Mouse (Mus musculus) stomach, embryonic 14.5 days (tissue): Measurements from ENCODE around the gene Isl2. TPM values are rescaled to one million over a fixed set of nuclear protein-coding genes. Genes with fewer than 3 reads are reported as not detected.
A peak's percentile ranks its signal among the peaks of the same experiment; 100 is the strongest.

ENCODE experiments used
- ATAC-seq: fragments of 200-750 bp; cut with Nextera tagmentation; 2 replicates; pipeline ENCODE4 v1.8.0; 2017; ENCODE audit warnings: low read depth, moderate TSS enrichment; ENCODE audit not compliant: insufficient number of reproducible peaks, insufficient read depth, low FRiP score
- H3K27ac ChIP-seq: fragments of 300-500 bp; sonication (generic); 2 replicates; pipeline ENCODE4 v1.5.1; 2014; ENCODE audit warnings: mild to moderate bottlenecking, low read length, moderate library complexity, mixed read lengths
- H3K27me3 ChIP-seq: fragments of 300-500 bp; sonication (generic); 2 replicates; pipeline ENCODE4 v1.6.1; 2014; ENCODE audit warnings: low read length, control low read depth, mixed read lengths; ENCODE audit not compliant: control insufficient read depth, insufficient read depth
- H3K36me3 ChIP-seq: fragments of 300-500 bp; sonication (generic); 2 replicates; pipeline ENCODE4 v1.6.1; 2014; ENCODE audit warnings: mild to moderate bottlenecking, control low read depth, low read length, moderate library complexity, mixed read lengths; ENCODE audit not compliant: control insufficient read depth, insufficient read depth
- H3K4me1 ChIP-seq: fragments of 300-500 bp; sonication (generic); 2 replicates; pipeline ENCODE4 v1.6.1; 2014; ENCODE audit warnings: low read length, control low read depth, mixed read lengths; ENCODE audit not compliant: control insufficient read depth, insufficient read depth
- H3K4me2 ChIP-seq: fragments of 300-500 bp; sonication (generic); replicated peaks from 2 replicates; pipeline ENCODE4 v1.6.1; 2014; ENCODE audit warnings: low read depth, low read length, control low read depth
- H3K4me3 ChIP-seq: fragments of 300-500 bp; sonication (generic); 2 replicates; pipeline ENCODE4 v1.5.1; 2014; ENCODE audit warnings: low read depth, low read length, control low read depth
- H3K9ac ChIP-seq: fragments of 300-500 bp; sonication (generic); replicated peaks from 2 replicates; pipeline ENCODE4 v1.6.1; 2014; ENCODE audit warnings: low read depth, mild to moderate bottlenecking, control low read depth, low read length, moderate library complexity, mixed read lengths
- H3K9me3 ChIP-seq: fragments of 300-500 bp; sonication (generic); 2 replicates; pipeline ENCODE4 v1.6.1; 2016; ENCODE audit warnings: low read depth, low read length, control low read depth; ENCODE audit not compliant: control insufficient read depth
- WGBS: fragments of 180-500 bp; shearing (Covaris S2); extraction: QIAGEN DNeasy Blood & Tissue Kit; methylation state at CpG from one replicate; pipeline ENCODE4 v1.1.7; 2014; 5-methylcytosine and 5-hydroxymethylcytosine counted together
- polyA plus RNA-seq: library from polyadenylated mRNA; unstranded; fragments of >200 nt; fragmentation: Nextera tagmentation; extraction: Ambion mirVana; gene quantifications from 2 replicates; pipeline ENCODE4 v1.2.1, GENCODE M21; 2014

Gene Isl2
- polyA plus RNA-seq, 1 experiment from 2014 or later: 7.7 TPM

DNA sequence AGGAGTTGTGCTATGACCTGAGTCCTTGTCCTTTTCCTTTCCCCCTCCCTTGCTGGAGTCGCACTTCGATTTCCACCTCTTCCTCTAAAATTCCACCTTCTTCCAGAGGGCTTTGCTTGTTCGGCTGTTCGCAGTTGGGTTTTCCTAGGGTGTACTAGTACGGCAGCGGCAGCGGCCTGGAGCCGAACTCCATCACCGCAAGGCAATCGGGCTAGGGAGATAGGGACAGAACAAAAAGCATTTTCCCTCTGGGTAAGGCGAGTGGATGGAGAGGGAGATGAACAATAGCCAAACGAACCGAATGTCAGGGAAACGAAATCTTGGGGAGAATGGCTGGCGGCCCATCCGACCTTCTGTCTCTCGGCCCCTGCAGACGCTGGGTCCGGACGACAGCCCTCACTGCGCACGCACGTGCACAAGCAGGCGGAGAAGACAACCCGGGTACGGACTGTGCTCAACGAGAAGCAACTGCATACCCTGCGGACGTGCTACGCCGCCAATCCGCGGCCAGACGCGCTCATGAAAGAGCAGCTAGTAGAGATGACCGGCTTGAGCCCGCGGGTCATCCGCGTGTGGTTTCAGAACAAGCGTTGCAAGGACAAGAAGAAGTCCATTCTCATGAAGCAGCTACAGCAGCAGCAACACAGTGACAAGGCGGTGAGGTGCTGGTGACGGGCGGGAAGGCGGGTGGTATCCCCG lies 5.4 kb downstream of the Isl2 start:
- no peak overlapping the region for H3K27ac ChIP-seq
- no peak for ATAC-seq
- H3K4me3 ChIP-seq: peak overlapping the region; percentile 49
- peak overlapping the region; percentile 55 for H3K9ac ChIP-seq
- H3K4me1 ChIP-seq: peaks cover 20% of the 10 kb centered on the region
- H3K27me3 ChIP-seq: peaks cover 15% of the 10 kb centered on the region; the same call in 1 of the 2 replicates
- H3K9me3 ChIP-seq: no peaks in the 10 kb centered on the region
- no peaks in the 10 kb centered on the region for H3K36me3 ChIP-seq
- H3K4me2 ChIP-seq: peak overlapping the region; percentile 80
- WGBS: 9% methylated on average over 46 of the region's 46 CpGs

- H3K36me3 ChIP-seq: no peaks in the 10 kb centered on the region
- ATAC-seq: no peak
- no peak overlapping the region for H3K27ac ChIP-seq
- H3K4me3 ChIP-seq: peak overlapping the region; percentile 49
- H3K9me3 ChIP-seq: no peaks in the 10 kb centered on the region
- H3K27me3 ChIP-seq: peaks cover 13% of the 10 kb centered on the region; the same call in 1 of the 2 replicates
- H3K4me1 ChIP-seq: peaks cover 21% of the 10 kb centered on the region; the same call in 1 of the 2 replicates
- peak overlapping the region; percentile 80 for H3K4me2 ChIP-seq
- H3K9ac ChIP-seq: no peak overlapping the region
- WGBS: 21% methylated on average over 30 of the region's 30 CpGs
Observed at GRCm38 (mm10) chr9:55544861-55545555, 6.5 kb downstream of the Isl2 start.

DNA sequence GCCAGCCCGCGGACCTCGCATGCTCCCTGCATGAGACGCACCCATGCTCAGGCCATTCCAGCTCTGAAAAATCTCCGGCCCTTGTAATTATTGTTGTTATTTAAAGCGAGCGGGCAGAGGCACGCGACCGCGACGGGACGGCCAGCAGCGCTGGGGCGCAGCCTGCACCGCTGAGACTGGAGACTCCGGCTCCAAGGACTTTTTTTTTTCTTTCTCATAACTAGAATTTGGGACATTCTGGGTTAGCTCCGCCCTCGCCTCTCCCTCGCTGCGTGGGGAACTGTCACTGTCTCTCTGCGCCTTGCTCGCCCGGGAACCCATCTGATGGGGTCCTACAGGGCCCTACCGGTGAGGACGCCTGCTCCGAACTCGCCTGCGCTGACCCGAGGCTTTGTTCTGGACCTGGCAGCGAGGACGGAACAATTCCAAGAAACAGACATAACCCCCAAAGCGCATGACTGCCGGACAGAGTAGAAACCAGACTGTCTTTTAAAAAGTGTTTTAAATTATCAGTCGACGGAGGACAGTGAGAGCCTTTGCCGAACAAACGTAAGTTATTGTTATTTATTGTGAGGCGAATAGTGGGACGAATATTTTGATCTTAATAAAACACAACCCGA lies 7.2 kb downstream of the Isl2 start:
- Histone ChIP-seq H3K36me3 (no peaks in the 10 kb centered on the region), H3K9me3 (no peaks in the 10 kb centered on the region), H3K27ac (no peak overlapping the region), H3K27me3 (peaks cover 13% of the 10 kb centered on the region; the same call in 1 of the 2 replicates), H3K4me3 (peak overlapping the region; percentile 49), H3K4me1 (peaks cover 21% of the 10 kb centered on the region; the same call in 1 of the 2 replicates), H3K4me2 (peak overlapping the region; percentile 80), H3K9ac (no peak overlapping the region)
- no peak for ATAC-seq
- WGBS: 18% methylated on average over 41 of the region's 41 CpGs

GRCm38 (mm10) chr9:55546176-55547010 lies 7.9 kb downstream of the Isl2 start:
- Histone ChIP-seq H3K36me3 (no peaks in the 10 kb centered on the region), H3K9me3 (no peaks in the 10 kb centered on the region), H3K4me3 (peak overlapping the region; percentile 49), H3K27ac (no peak overlapping the region), H3K4me2 (peak overlapping the region; percentile 80), H3K9ac (no peak overlapping the region), H3K4me1 (peaks cover 21% of the 10 kb centered on the region; the same call in 1 of the 2 replicates), H3K27me3 (peaks cover 13% of the 10 kb centered on the region; the same call in 1 of the 2 replicates)
- 10% methylated on average over 63 of the region's 63 CpGs for WGBS
- ATAC-seq: 0 out of 2 replicates have a peak, but pooled peaks have one; percentile 50

- Histone ChIP-seq H3K36me3 (no peaks in the 10 kb centered on the region), H3K4me2 (peak overlapping the region; percentile 31; the same call in 1 of the 2 replicates)
- ATAC-seq: no peak
Observed at GRCm38 (mm10) chr9:55548871-55549270, 10.4 kb downstream of the Isl2 start.

DNA sequence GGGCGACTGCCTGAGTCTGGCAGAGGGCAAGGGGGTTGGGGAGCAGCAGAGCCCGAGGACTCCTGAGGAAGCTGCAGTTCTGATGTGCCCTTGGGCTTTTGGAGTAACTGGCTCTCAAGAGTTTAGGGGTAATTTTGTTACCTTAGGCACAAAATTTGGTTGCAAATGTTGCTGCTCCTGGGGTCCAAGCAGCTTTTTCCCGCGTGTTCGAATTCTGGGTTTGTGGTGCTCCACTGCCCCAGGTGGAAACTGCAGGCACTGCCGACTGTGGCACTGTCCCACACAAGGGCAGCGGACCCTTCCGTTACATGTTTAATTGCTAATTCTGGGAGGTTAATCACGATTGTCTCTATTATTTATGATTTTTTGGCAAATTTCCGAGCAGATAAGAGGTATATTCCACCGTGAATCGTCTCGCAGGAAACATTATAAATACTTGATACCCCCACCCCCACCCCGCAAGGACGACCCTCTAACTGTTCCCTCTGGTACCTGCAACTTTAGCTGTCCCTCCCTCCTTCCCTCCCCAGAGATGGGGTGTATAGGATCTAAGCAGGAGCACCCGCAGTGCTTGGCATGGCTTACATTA lies 10.9 kb downstream of the Isl2 start:
- H3K9me3 ChIP-seq: no peaks in the 10 kb centered on the region
- 10% methylated on average over 16 of the region's 16 CpGs for WGBS
- H3K36me3 ChIP-seq: no peaks in the 10 kb centered on the region
- H3K4me2 ChIP-seq: peak overlapping the region; percentile 31
- no peak overlapping the region for H3K27ac ChIP-seq
- H3K4me1 ChIP-seq: peaks cover 10% of the 10 kb centered on the region; the same call in 1 of the 2 replicates
- peaks cover 13% of the 10 kb centered on the region; the same call in 1 of the 2 replicates for H3K27me3 ChIP-seq
- H3K4me3 ChIP-seq: peak overlapping the region; percentile 5; the same call in 1 of the 2 replicates
- no peak overlapping the region for H3K9ac ChIP-seq
- no peak for ATAC-seq

More at GRCm38 (mm10) chr9:55548871-55549270, 10.4 kb downstream of the Isl2 start:
- Histone ChIP-seq H3K9me3 (no peaks in the 10 kb centered on the region), H3K4me1 (peaks cover 10% of the 10 kb centered on the region; the same call in 1 of the 2 replicates), H3K4me3 (no peak overlapping the region), H3K27ac (no peak overlapping the region), H3K27me3 (peaks cover 13% of the 10 kb centered on the region; the same call in 1 of the 2 replicates), H3K9ac (no peak overlapping the region)
- 24% methylated on average over 3 of the region's 3 CpGs for WGBS

GRCm38 (mm10) chr9:55554986-55555385 lies 16.5 kb downstream of the Isl2 start:
- no peak for ATAC-seq
- H3K4me1 ChIP-seq: no peaks in the 10 kb centered on the region

More at GRCm38 (mm10) chr9:55554986-55555385, 16.5 kb downstream of the Isl2 start:
- H3K9me3 ChIP-seq: no peaks in the 10 kb centered on the region
- no peaks in the 10 kb centered on the region for H3K27me3 ChIP-seq
- no peak overlapping the region for H3K4me2 ChIP-seq
- H3K9ac ChIP-seq: no peak overlapping the region
- WGBS: 21% methylated on average over 1 of the region's 1 CpGs
- no peak overlapping the region for H3K4me3 ChIP-seq
- H3K27ac ChIP-seq: no peak overlapping the region
- no peaks in the 10 kb centered on the region for H3K36me3 ChIP-seq
